Comparison of ENCODE assay signal across 19 mouse cellular contexts in the genomic region with DNA sequence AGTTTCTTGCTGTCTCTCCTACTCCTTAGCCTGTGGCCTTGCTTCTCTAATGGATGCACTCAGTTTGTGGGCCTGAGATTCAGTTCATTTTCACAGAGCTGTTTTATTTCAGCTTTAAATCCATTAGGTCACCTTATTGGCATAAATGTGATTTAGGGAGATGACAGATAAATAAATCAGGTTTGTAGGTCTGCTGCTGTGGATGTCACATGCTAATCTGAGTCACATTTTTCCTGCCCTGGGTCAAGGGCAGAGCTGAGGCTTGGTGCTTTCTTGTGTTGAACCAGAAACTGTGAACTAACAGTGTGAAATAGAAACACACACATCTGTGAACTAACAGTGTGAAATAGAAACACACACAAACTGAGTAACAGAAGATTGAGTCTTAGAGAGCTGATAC.
DNase-seq lines count a peak whose midpoint lies in the region; ATAC-seq and TF ChIP-seq lines count a peak whose summit lies in the region.
"Had no signal": no experiment of that assay in that cellular context is flagged by ENCODE, and none has a peak within 500 bp of the region (broad histone marks: within the 10 kb centered on the region; RNA-seq: fewer than 3 reads in every experiment).

No protein-coding gene starts in this region.

- H3K9ac ChIP-seq in stomach, postnatal 0 days (ENCODE audit: low read length), result no peak overlapping the region
- H3K9ac ChIP-seq: embryonic facial prominence, embryonic 12.5 days; forebrain, embryonic 15.5 days; hindbrain, embryonic 12.5 days had no signal

- H3K9me3 ChIP-seq in heart, embryonic 10.5 days, result no peaks in the 10 kb centered on the region
- H3K9me3 ChIP-seq in stomach, postnatal 0 days (ENCODE audit: control insufficient read depth, low read length), result no peaks in the 10 kb centered on the region
- H3K9me3 ChIP-seq: embryonic facial prominence, embryonic 12.5 days; forebrain, embryonic 15.5 days; hindbrain, embryonic 12.5 days had no signal

- peak; percentile 48 for DNase-seq in heart, adult 11 months
- no peak for DNase-seq in heart, embryonic 10.5 days (ENCODE audit: low spot score)
- peak; percentile 42 for DNase-seq in adrenal gland, postnatal 10 days
- DNase-seq in forelimb bud, embryonic 11.5 days (ENCODE audit: low read depth, low spot score), result peak; percentile 21
- no peak for DNase-seq in layer of hippocampus, adult 9-10 months (ENCODE audit: low spot score)
- no peak for DNase-seq in cerebellum, adult 8-10 months
- DNase-seq in stomach, postnatal 0 days (ENCODE audit: low spot score), result no peak
- DNase-seq: cerebellum, adult 11 months; cerebellum, adult 9-10 months; cerebellum, postnatal 25 days; gastrocnemius, postnatal 14 days; heart, postnatal 10 days; heart, postnatal 4 days; kidney, adult 18-20 months had no signal

- no peak overlapping the region for H3K27ac ChIP-seq in heart, embryonic 10.5 days
- H3K27ac ChIP-seq in stomach, postnatal 0 days (replicated peaks), result no peak overlapping the region
- H3K27ac ChIP-seq: embryonic facial prominence, embryonic 12.5 days; forebrain, embryonic 15.5 days; hindbrain, embryonic 12.5 days; hindbrain, postnatal 0 days had no signal

- TF ChIP-seq CTCF in stomach, postnatal 0 days (IDR thresholded peaks at IDR 0.05; ENCODE audit: low read depth), result no peak

- H3K4me1 ChIP-seq in heart, embryonic 10.5 days, result no peaks in the 10 kb centered on the region
- no peaks in the 10 kb centered on the region for H3K4me1 ChIP-seq in stomach, postnatal 0 days (replicated peaks; ENCODE audit: control insufficient read depth, insufficient read depth)
- H3K4me1 ChIP-seq: embryonic facial prominence, embryonic 12.5 days; forebrain, embryonic 15.5 days; hindbrain, embryonic 12.5 days had no signal

- no peak for TF ChIP-seq EP300 in stomach, postnatal 0 days (optimal IDR thresholded peaks at IDR 0.05)

- no peaks in the 10 kb centered on the region for H3K27me3 ChIP-seq in heart, embryonic 10.5 days (ENCODE audit: insufficient read depth, poor library complexity, severe bottlenecking)
- no peaks in the 10 kb centered on the region for H3K27me3 ChIP-seq in stomach, postnatal 0 days (ENCODE audit: control insufficient read depth, insufficient read depth, low read length)
- H3K27me3 ChIP-seq: embryonic facial prominence, embryonic 12.5 days; forebrain, embryonic 15.5 days; hindbrain, embryonic 12.5 days had no signal

- H3K4me3 ChIP-seq in heart, embryonic 10.5 days, result no peak overlapping the region
- H3K4me3 ChIP-seq in stomach, postnatal 0 days (ENCODE audit: low read depth, low read length), result no peak overlapping the region
- H3K4me3 ChIP-seq: embryonic facial prominence, embryonic 12.5 days; forebrain, embryonic 15.5 days; hindbrain, embryonic 12.5 days had no signal

- no peak overlapping the region for H3K4me2 ChIP-seq in stomach, postnatal 0 days (replicated peaks; ENCODE audit: low read depth)
- H3K4me2 ChIP-seq: embryonic facial prominence, embryonic 12.5 days; forebrain, embryonic 15.5 days; hindbrain, embryonic 12.5 days had no signal

- ATAC-seq in frontal cortex, adult (ENCODE audit: low TSS enrichment), result no peak
- ATAC-seq in stomach, postnatal 0 days (ENCODE audit: low FRiP score, low TSS enrichment), result no peak
- ATAC-seq: forebrain, embryonic 15.5 days; hindbrain, postnatal 0 days had no signal

- H3K36me3 ChIP-seq in heart, embryonic 10.5 days, result no peaks in the 10 kb centered on the region
- no peaks in the 10 kb centered on the region for H3K36me3 ChIP-seq in stomach, postnatal 0 days (ENCODE audit: control insufficient read depth, insufficient read depth, low read length)
- H3K36me3 ChIP-seq: embryonic facial prominence, embryonic 12.5 days; forebrain, embryonic 15.5 days; hindbrain, embryonic 12.5 days had no signal

Comparison
In these comparisons a context has a peak if more than half of its experiments do, and no peak if none do; other contexts are left out.
1. DNase-seq: peak in heart, adult 11 months (single experiment), adrenal gland, postnatal 10 days (single experiment) and forelimb bud, embryonic 11.5 days (single experiment); none in heart, embryonic 10.5 days (single experiment), layer of hippocampus, adult 9-10 months (single experiment), cerebellum, adult 8-10 months (single experiment) and stomach, postnatal 0 days (single experiment).